Mouse (Mus musculus) ES-Bruce4 (cell line): ENCODE data around the gene Gm49027. TPM values are rescaled to one million over a fixed set of nuclear protein-coding genes. Genes with fewer than 3 reads are reported as not detected.

ENCODE experiments used
- H3K27ac ChIP-seq: 2 replicates; pipeline ENCODE4 v1.5.1; 2012; ENCODE audit warnings: low read length, inconsistent platforms; ENCODE audit not compliant: insufficient read depth
- H3K27me3 ChIP-seq: 2 replicates; pipeline ENCODE4 v1.6.1; 2012; ENCODE audit warnings: mild to moderate bottlenecking, low read length, inconsistent platforms; ENCODE audit not compliant: control insufficient read depth, poor library complexity, insufficient read depth, severe bottlenecking
- H3K36me3 ChIP-seq: 2 replicates; pipeline ENCODE4 v1.6.1; 2012; ENCODE audit warnings: inconsistent platforms, mild to moderate bottlenecking, low read length, moderate library complexity; ENCODE audit not compliant: control insufficient read depth, poor library complexity, insufficient read depth, severe bottlenecking
- H3K4me1 ChIP-seq: one replicate; pipeline ENCODE4 v1.8.1; 2011; ENCODE audit warnings: low read length; ENCODE audit not compliant: control insufficient read depth, insufficient read depth
- H3K4me3 ChIP-seq: 2 replicates; pipeline ENCODE4 v1.5.1; 2011; ENCODE audit warnings: low read depth, mild to moderate bottlenecking, low read length
- H3K9ac ChIP-seq: 2 replicates; pipeline ENCODE4 v1.6.1; 2012; ENCODE audit warnings: low read depth, mild to moderate bottlenecking, inconsistent platforms; ENCODE audit not compliant: poor library complexity, severe bottlenecking
- H3K9me3 ChIP-seq: replicated peaks from 2 replicates; pipeline ENCODE4 v1.6.1; 2012; ENCODE audit warnings: mild to moderate bottlenecking, low read length, inconsistent platforms; ENCODE audit not compliant: control insufficient read depth, poor library complexity, insufficient read depth, severe bottlenecking
- CTCF ChIP-seq: IDR thresholded peaks from one replicate; pipeline ENCODE4 v1.8.1; 2011; ENCODE audit warnings: low read depth, low read length
- EP300 ChIP-seq: IDR thresholded peaks from 2 replicates; pipeline ENCODE4 v1.6.1; 2011; ENCODE audit warnings: low read depth, low read length; ENCODE audit not compliant: insufficient read depth
- POLR2A ChIP-seq: IDR thresholded peaks from one replicate; pipeline ENCODE4 v1.8.1; 2011; ENCODE audit warnings: low read length; ENCODE audit not compliant: insufficient read depth
- polyA plus RNA-seq: library from polyadenylated mRNA; stranded (reverse); fragments of >200 nt; gene quantifications from 2 replicates; pipeline ENCODE4 v1.2.4, GENCODE M21; 2011; ENCODE audit warnings: low read depth; ENCODE audit not compliant: missing spikeins, insufficient read depth, insufficient read length

The Gm49027 gene
- polyA plus RNA-seq, 1 experiment, result not detected

DNA sequence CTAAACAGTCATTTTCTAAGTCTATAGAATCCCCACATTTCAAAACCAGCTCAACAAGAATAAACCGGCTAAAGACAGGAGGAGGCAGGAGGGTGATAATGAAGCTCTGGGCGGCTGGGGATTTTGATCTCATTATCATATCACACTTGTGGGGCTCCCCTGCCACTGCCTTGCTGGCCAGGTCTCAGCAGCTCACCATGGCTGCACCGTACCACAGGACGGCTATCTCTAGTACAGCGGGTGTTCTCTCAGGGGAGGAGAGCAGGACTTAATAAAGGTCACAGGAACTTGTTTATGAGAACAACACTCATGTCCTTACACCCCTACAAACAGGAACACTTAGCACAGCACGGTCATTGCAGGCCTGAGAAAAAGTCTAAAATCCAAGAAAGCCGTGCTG, 30.4 kb upstream of the Gm49027 start:
- no peaks in the 10 kb centered on the region for H3K4me1 ChIP-seq
- no peaks in the 10 kb centered on the region for H3K36me3 ChIP-seq
- TF ChIP-seq CTCF (no peak), POLR2A (no peak), EP300 (no peak)
- H3K27me3 ChIP-seq, result no peaks in the 10 kb centered on the region
- H3K9ac ChIP-seq, result no peak overlapping the region
- H3K4me3 ChIP-seq, result no peak overlapping the region
- no peak overlapping the region for H3K27ac ChIP-seq
- H3K9me3 ChIP-seq, result no peaks in the 10 kb centered on the region

DNA sequence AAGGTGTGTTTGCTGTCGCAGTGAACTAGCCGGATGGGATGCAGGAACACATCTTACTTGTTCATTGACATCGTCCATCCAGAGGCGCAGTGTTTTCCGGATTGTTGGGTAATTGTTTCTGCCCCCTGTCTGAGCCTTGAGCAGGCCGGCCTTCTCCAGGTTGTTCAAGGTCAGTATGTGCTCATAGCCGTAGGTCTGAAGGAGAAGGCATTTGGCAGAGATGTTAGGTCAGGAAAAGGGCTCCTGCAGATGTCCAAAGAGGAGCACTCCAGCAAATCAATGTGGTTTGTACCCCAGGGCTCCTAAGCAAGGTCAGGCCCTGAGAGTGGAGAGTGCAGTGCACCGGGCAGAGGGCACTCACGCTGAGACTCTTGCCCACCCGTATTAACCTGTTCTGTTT, 8.5 kb upstream of the Gm49027 start:
- H3K27ac ChIP-seq, result no peak overlapping the region
- no peaks in the 10 kb centered on the region for H3K9me3 ChIP-seq
- no peak overlapping the region for H3K9ac ChIP-seq
- H3K36me3 ChIP-seq, result 0 out of 2 replicates have a peak, but pooled peaks cover 4% of the 10 kb centered on the region
- H3K27me3 ChIP-seq, result no peaks in the 10 kb centered on the region
- TF ChIP-seq EP300 (no peak), CTCF (no peak), POLR2A (no peak)
- no peak overlapping the region for H3K4me3 ChIP-seq
- H3K4me1 ChIP-seq, result no peaks in the 10 kb centered on the region

DNA sequence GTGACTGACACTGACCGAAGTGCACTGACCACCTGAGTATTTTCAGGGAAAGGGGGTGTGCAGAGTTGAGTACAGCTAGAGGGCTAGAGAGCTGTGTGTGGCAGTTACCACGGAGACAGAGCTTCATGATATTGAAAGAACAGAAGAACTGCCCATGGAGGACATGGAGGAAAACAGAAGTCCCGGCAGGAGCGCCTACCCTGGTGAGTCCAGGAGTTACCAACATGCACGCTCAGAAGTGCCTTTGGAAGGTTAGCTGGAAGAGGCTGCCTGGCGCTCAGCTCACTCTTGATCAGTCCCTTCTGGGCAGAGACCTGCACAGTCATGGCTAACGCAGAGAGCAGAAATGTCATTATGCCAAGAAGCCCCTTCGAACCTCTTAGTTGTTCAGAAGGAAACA, 4.8 kb upstream of the Gm49027 start:
- Histone ChIP-seq H3K9me3 (no peaks in the 10 kb centered on the region), H3K4me1 (no peaks in the 10 kb centered on the region), H3K4me3 (no peak overlapping the region), H3K9ac (no peak overlapping the region), H3K27me3 (no peaks in the 10 kb centered on the region), H3K36me3 (0 out of 2 replicates have a peak, but pooled peaks cover 4% of the 10 kb centered on the region), H3K27ac (no peak overlapping the region)
- TF ChIP-seq EP300 (no peak), CTCF (no peak), POLR2A (no peak)

DNA sequence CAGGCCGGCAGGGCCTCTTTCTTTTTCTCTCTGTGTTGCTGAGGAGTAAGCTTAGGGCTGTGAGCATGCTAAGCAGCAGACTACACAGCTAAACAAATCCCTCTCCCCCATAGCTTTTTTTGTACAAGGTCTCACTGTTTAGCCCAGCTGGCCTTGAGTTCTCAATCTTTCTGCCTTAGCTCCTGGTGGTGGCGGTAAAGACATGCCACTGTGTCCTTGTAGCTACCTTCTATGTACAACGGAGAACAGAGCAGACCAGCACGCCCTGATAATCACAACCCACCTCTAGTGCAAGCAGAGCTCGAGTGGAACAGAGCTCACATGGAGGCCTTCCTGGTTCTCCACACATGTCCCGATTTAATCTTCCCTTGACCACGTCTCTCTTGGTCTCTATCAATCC, 3.4 kb upstream of the Gm49027 start:
- Histone ChIP-seq H3K27me3 (no peaks in the 10 kb centered on the region), H3K9me3 (no peaks in the 10 kb centered on the region), H3K4me1 (no peaks in the 10 kb centered on the region), H3K9ac (no peak overlapping the region), H3K4me3 (no peak overlapping the region), H3K36me3 (0 out of 2 replicates have a peak, but pooled peaks cover 2% of the 10 kb centered on the region), H3K27ac (no peak overlapping the region)
- TF ChIP-seq POLR2A (no peak), CTCF (no peak), EP300 (no peak)

DNA sequence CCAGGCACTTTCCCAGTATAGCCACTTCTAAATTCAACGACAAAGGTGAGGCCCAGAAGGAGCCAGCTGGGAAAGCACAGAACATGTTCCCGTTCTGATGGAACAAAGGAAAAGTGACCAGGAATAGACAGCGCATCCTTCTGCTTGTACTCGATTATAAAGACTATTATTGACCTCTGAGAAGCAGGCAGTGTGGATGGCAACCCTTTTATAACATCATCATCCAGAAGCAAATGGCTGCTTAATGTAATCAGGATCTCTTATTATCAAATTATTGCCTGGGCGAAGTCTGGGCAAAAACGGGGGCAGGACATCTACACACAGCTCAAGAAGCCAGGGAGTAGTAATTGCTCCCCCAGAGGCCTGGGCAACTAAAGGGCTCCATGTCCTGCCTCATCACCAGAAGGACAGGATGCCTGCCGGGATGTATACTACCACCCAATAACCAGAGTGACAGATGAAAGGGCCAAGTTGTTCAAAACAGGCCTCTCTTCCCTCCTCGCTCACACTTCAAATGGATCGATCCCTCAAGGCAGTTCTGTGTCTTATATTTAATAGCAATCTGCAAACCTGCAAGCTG, 718 bp upstream of the Gm49027 start:
- no peaks in the 10 kb centered on the region for H3K27me3 ChIP-seq
- 0 out of 2 replicates have a peak, but pooled peaks cover 2% of the 10 kb centered on the region for H3K36me3 ChIP-seq
- no peaks in the 10 kb centered on the region for H3K4me1 ChIP-seq
- TF ChIP-seq CTCF, result no peak
- TF ChIP-seq EP300, result no peak
- no peak for TF ChIP-seq POLR2A
- no peak overlapping the region for H3K27ac ChIP-seq
- no peaks in the 10 kb centered on the region for H3K9me3 ChIP-seq
- H3K9ac ChIP-seq, result no peak overlapping the region
- H3K4me3 ChIP-seq, result no peak overlapping the region

GRCm38 (mm10) chr5:123524393-123524750, 916 bp downstream of the Gm49027 start:
- no peaks in the 10 kb centered on the region for H3K9me3 ChIP-seq
- no peak for TF ChIP-seq EP300
- no peak for TF ChIP-seq POLR2A
- TF ChIP-seq CTCF, result no peak

More at GRCm38 (mm10) chr5:123524393-123524750, 916 bp downstream of the Gm49027 start:
- Histone ChIP-seq H3K27me3 (no peaks in the 10 kb centered on the region), H3K4me3 (peak overlapping the region; percentile 88), H3K9ac (no peak overlapping the region), H3K36me3 (peaks cover 4% of the 10 kb centered on the region), H3K27ac (no peak overlapping the region), H3K4me1 (no peaks in the 10 kb centered on the region)
